Mouse (Mus musculus): Measurements from ENCODE around the gene Ada. TPM values are rescaled to one million over a fixed set of nuclear protein-coding genes. Genes with fewer than 3 reads are reported as not detected.

The Ada gene
- polyA plus RNA-seq, 1 experiment from 2014 or later: 5.5 TPM

DNA sequence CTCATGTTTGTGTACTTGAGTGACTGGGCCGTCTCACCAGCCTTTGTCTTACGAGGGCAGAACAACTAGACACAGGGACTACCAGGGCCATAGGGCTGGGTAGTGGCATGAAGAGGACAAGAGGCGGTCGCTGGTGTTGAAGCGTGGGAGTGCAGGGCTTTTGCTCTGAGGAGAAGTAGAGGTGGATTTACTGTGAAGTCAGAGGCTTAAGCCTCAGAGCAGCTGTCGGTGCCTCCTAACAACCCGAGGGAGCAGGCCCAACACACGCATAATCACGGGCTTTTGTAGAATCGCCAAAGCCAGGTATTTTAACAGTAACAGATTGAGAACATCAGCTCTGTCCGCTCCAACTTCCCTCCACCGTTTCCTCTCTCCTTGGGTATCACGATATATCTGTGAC, 26.6 kb upstream of the Ada start:
- Histone ChIP-seq H3K36me3 (ENCODE audit: control insufficient read depth, insufficient read depth, low read length) (no peaks in the 10 kb centered on the region), H3K4me3 (ENCODE audit: low read depth, low read length) (no peak overlapping the region), H3K27me3 (replicated peaks; ENCODE audit: control insufficient read depth, insufficient read depth, low read length) (no peaks in the 10 kb centered on the region), H3K27ac (ENCODE audit: low read depth, low read length) (no peak overlapping the region), H3K4me2 (ENCODE audit: low read length) (no peak overlapping the region), H3K9me3 (replicated peaks; ENCODE audit: control insufficient read depth, low read length) (no peaks in the 10 kb centered on the region), H3K9ac (ENCODE audit: low read length) (no peak overlapping the region), H3K4me1 (ENCODE audit: control insufficient read depth, insufficient read depth, low read length) (no peaks in the 10 kb centered on the region)
- no peak for ATAC-seq
- WGBS: 6% methylated on average over 13 of the region's 13 CpGs
- DNase-seq (ENCODE audit: low spot score): no peak

DNA sequence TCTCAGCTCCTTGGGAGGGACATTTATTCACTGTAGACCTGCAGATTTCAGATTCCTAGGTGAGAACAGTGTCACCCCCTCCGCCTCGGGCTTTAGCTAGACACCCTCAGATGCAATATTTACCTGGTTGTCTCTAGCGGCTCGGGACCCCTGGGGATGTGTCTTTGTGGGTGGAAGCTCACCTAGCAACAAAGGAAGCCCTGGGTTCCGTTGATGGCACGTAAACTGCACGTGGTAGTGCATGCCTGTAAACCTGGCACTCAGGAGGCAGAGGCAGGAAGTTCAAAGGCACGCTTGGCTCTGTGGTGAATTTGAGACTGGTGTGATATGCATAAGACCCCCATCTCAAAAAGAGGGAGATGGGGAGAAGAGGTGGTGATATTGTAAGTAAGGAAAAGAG, 20.7 kb upstream of the Ada start:
- WGBS: 86% methylated on average over 8 of the region's 8 CpGs
- no peaks in the 10 kb centered on the region for H3K27me3 ChIP-seq (replicated peaks; ENCODE audit: control insufficient read depth, insufficient read depth, low read length)

DNA sequence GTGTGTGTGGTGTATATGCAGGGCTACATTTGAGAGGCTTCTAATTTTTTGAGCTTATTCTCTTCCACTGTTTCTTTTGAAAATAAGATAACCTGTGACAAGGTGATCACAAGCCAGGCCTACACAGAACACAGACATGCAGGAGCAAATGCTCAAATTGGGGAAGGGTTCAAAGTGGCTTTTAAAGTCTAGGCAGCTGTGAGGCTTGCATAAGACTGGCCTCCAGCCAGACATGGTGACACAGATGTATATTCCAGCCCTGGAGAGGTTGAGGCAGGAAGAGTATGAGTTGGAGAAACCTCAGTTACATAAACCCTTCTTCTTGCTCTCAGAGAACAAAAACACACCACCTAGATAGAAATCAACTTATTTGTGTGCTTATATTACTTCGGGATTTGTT, 16.9 kb upstream of the Ada start:
- ATAC-seq: no peak
- WGBS: 79% methylated on average over 1 of the region's 1 CpGs
- Histone ChIP-seq H3K9ac (ENCODE audit: low read length) (no peak overlapping the region), H3K9me3 (replicated peaks; ENCODE audit: control insufficient read depth, low read length) (no peaks in the 10 kb centered on the region), H3K4me1 (ENCODE audit: control insufficient read depth, insufficient read depth, low read length) (no peaks in the 10 kb centered on the region), H3K27me3 (replicated peaks; ENCODE audit: control insufficient read depth, insufficient read depth, low read length) (no peaks in the 10 kb centered on the region), H3K4me2 (ENCODE audit: low read length) (no peak overlapping the region), H3K4me3 (ENCODE audit: low read depth, low read length) (no peak overlapping the region), H3K36me3 (ENCODE audit: control insufficient read depth, insufficient read depth, low read length) (no peaks in the 10 kb centered on the region), H3K27ac (ENCODE audit: low read depth, low read length) (no peak overlapping the region)
- DNase-seq (ENCODE audit: low spot score): no peak

More for the DNA sequence above, 20.7 kb upstream of the Ada start:
- DNase-seq (ENCODE audit: low spot score): no peak
- Histone ChIP-seq H3K9ac (ENCODE audit: low read length) (no peak overlapping the region), H3K9me3 (replicated peaks; ENCODE audit: control insufficient read depth, low read length) (no peaks in the 10 kb centered on the region), H3K4me2 (ENCODE audit: low read length) (no peak overlapping the region), H3K27ac (ENCODE audit: low read depth, low read length) (no peak overlapping the region), H3K36me3 (ENCODE audit: control insufficient read depth, insufficient read depth, low read length) (no peaks in the 10 kb centered on the region), H3K4me1 (ENCODE audit: control insufficient read depth, insufficient read depth, low read length) (no peaks in the 10 kb centered on the region), H3K4me3 (ENCODE audit: low read depth, low read length) (no peak overlapping the region)
- no peak for ATAC-seq

DNA sequence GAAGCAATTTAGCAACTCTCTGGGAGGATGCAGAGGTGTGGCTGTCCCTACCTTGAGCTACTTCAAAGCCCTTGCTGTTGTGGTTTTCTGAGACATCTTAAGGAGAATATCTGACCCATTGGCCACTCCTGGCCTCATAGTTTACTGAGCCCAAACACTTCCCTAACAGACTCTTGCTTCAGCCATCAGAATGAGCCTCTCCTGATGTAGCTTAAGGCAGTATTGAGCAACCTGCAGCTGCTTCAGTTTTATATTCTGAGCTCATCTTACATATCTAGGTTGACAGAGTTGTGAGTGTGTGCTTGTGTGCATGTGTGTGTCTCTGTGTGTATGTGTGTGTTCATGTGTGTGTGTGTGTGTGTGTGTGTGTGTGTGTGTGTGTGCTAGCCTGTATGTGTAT, 16.2 kb upstream of the Ada start:
- H3K4me3 ChIP-seq (ENCODE audit: low read depth, low read length): no peak overlapping the region
- DNase-seq (ENCODE audit: low spot score) (no peak), ATAC-seq (no peak)
- no peaks in the 10 kb centered on the region for H3K36me3 ChIP-seq (ENCODE audit: control insufficient read depth, insufficient read depth, low read length)
- no peak overlapping the region for H3K4me2 ChIP-seq (ENCODE audit: low read length)
- no peak overlapping the region for H3K9ac ChIP-seq (ENCODE audit: low read length)
- H3K4me1 ChIP-seq (ENCODE audit: control insufficient read depth, insufficient read depth, low read length): no peaks in the 10 kb centered on the region
- H3K27me3 ChIP-seq (replicated peaks; ENCODE audit: control insufficient read depth, insufficient read depth, low read length): no peaks in the 10 kb centered on the region
- H3K9me3 ChIP-seq (replicated peaks; ENCODE audit: control insufficient read depth, low read length): no peaks in the 10 kb centered on the region
- H3K27ac ChIP-seq (ENCODE audit: low read depth, low read length): no peak overlapping the region

DNA sequence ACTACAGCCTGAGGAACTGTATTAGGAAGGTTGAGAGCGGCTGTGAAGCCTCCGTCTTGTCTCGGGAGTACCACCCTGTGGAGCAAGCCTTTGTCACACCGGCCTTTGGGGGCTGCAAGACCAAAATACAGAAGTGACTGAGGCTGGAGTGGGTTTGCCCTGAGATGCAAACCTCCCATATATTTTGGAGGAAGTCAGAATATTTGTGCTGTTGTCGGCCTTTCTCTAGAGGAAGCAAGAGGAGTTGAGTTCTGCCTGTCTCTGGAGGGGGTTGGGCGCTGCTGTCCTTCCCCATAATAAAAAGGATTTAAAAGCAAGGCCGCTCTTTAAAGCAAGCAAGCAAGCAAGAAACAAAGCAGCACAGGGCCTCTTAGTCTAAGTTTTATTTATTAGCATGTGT, 11.4 kb upstream of the Ada start:
- 87% methylated on average over 7 of the region's 7 CpGs for WGBS
- H3K4me2 ChIP-seq (ENCODE audit: low read length): no peak overlapping the region
- no peaks in the 10 kb centered on the region for H3K9me3 ChIP-seq (replicated peaks; ENCODE audit: control insufficient read depth, low read length)
- no peak overlapping the region for H3K27ac ChIP-seq (ENCODE audit: low read depth, low read length)
- ATAC-seq: no peak
- no peak for DNase-seq (ENCODE audit: low spot score)
- H3K4me3 ChIP-seq (ENCODE audit: low read depth, low read length): no peak overlapping the region
- no peaks in the 10 kb centered on the region for H3K36me3 ChIP-seq (ENCODE audit: control insufficient read depth, insufficient read depth, low read length)
- no peak overlapping the region for H3K9ac ChIP-seq (ENCODE audit: low read length)
- no peaks in the 10 kb centered on the region for H3K27me3 ChIP-seq (replicated peaks; ENCODE audit: control insufficient read depth, insufficient read depth, low read length)
- no peaks in the 10 kb centered on the region for H3K4me1 ChIP-seq (ENCODE audit: control insufficient read depth, insufficient read depth, low read length)

DNA sequence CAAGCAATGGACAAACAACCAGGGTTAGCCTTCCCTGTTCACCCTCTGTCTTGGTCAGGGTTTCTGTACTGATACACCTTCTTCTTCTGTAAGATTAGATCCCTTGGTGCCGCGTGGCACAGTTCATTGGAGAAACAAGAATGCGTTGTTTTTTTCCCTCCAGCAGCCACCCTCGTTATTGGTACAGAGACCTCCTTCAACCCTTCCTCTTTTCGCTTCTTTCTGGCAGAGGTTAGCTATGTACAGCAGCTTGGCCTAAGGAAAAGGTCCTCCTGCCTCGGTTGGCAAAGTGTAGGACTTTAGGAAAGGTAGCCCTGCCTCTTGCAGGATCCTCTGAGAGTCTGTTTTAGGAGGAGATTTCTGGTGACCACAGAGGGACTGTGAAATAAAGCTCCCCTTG, 10.6 kb upstream of the Ada start:
- Histone ChIP-seq H3K4me2 (ENCODE audit: low read length) (no peak overlapping the region), H3K9me3 (replicated peaks; ENCODE audit: control insufficient read depth, low read length) (no peaks in the 10 kb centered on the region), H3K27ac (ENCODE audit: low read depth, low read length) (no peak overlapping the region), H3K27me3 (replicated peaks; ENCODE audit: control insufficient read depth, insufficient read depth, low read length) (no peaks in the 10 kb centered on the region), H3K4me1 (ENCODE audit: control insufficient read depth, insufficient read depth, low read length) (no peaks in the 10 kb centered on the region), H3K36me3 (ENCODE audit: control insufficient read depth, insufficient read depth, low read length) (no peaks in the 10 kb centered on the region), H3K4me3 (ENCODE audit: low read depth, low read length) (no peak overlapping the region), H3K9ac (ENCODE audit: low read length) (no peak overlapping the region)
- 75% methylated on average over 6 of the region's 6 CpGs for WGBS
- ATAC-seq (no peak), DNase-seq (ENCODE audit: low spot score) (no peak)

DNA sequence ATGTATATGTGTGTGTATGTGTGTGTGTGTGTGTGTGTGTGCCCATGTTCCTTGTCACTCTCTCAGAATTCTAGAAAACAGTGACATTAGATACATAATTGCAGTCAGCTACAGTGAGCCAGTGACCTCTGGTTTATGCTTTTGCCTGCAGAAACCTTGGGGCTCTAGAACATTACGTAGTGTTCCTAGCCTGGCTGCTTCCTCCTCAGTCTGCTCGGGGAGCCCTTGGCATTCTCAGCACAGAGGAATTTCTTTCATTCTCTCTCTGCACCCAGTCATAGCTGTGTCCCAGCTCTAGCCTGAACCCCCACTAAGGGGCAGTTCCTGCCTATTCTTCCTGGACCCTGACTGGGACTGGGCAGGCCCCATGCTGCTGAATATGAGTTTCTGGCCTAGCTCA, 8.1 kb upstream of the Ada start:
- Histone ChIP-seq H3K4me1 (ENCODE audit: control insufficient read depth, insufficient read depth, low read length) (no peaks in the 10 kb centered on the region), H3K4me2 (ENCODE audit: low read length) (no peak overlapping the region), H3K27ac (ENCODE audit: low read depth, low read length) (no peak overlapping the region), H3K36me3 (ENCODE audit: control insufficient read depth, insufficient read depth, low read length) (no peaks in the 10 kb centered on the region), H3K27me3 (replicated peaks; ENCODE audit: control insufficient read depth, insufficient read depth, low read length) (no peaks in the 10 kb centered on the region), H3K4me3 (ENCODE audit: low read depth, low read length) (no peak overlapping the region), H3K9ac (ENCODE audit: low read length) (no peak overlapping the region), H3K9me3 (replicated peaks; ENCODE audit: control insufficient read depth, low read length) (no peaks in the 10 kb centered on the region)
- WGBS: 74% methylated on average over 2 of the region's 2 CpGs
- DNase-seq (ENCODE audit: low spot score): no peak
- no peak for ATAC-seq

DNA sequence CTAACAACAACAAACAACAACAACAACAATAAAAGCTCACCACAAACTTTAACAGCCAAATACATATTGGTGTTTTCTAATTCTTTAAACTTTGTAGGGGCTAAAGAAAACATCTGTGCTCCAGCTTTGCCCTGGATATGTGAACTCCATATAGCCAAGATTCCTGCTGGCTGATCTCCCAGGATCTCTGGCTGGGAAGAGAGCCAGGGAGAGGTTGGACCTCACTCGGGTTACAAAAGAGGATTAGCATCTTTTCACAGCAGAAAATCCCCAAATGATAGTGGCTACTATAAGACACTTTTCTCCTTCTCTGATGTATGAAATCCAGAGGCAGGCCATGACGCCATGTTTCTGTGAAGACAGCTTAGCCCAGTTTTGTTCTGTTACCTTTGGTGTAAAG, 6.7 kb upstream of the Ada start:
- no peak overlapping the region for H3K9ac ChIP-seq (ENCODE audit: low read length)
- H3K36me3 ChIP-seq (ENCODE audit: control insufficient read depth, insufficient read depth, low read length): no peaks in the 10 kb centered on the region
- no peaks in the 10 kb centered on the region for H3K4me1 ChIP-seq (ENCODE audit: control insufficient read depth, insufficient read depth, low read length)
- H3K27ac ChIP-seq (ENCODE audit: low read depth, low read length): no peak overlapping the region
- DNase-seq (ENCODE audit: low spot score): peak; percentile 42
- H3K4me2 ChIP-seq (ENCODE audit: low read length): no peak overlapping the region
- H3K4me3 ChIP-seq (ENCODE audit: low read depth, low read length): no peak overlapping the region
- H3K9me3 ChIP-seq (replicated peaks; ENCODE audit: control insufficient read depth, low read length): no peaks in the 10 kb centered on the region
- no peak for ATAC-seq
- H3K27me3 ChIP-seq (replicated peaks; ENCODE audit: control insufficient read depth, insufficient read depth, low read length): no peaks in the 10 kb centered on the region
- WGBS: 16% methylated on average over 2 of the region's 2 CpGs

DNA sequence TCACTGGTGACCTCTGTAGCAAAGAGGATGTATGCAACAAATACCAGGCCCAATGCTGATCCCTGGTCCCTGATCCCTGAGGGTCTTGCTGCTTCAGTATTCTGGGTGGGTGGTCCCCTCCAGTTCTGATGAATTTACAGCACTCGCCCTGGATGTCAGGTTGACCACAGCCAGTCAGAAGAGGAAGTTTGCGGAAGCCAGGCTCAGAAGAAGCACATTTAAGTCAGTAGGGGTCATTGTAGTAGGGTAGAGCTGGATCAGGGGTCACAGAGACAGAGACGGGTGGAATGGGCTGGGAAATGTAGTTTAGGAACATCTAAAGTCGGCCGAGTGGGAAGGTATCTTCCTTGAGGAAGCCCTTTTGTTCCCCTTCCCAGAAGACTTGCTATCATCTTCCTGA, 4.2 kb upstream of the Ada start:
- 88% methylated on average over 5 of the region's 5 CpGs for WGBS
- H3K4me1 ChIP-seq (ENCODE audit: control insufficient read depth, insufficient read depth, low read length): peaks cover 6% of the 10 kb centered on the region; the same call in 1 of the 2 replicates
- H3K36me3 ChIP-seq (ENCODE audit: control insufficient read depth, insufficient read depth, low read length): no peaks in the 10 kb centered on the region
- no peak overlapping the region for H3K9ac ChIP-seq (ENCODE audit: low read length)
- H3K27ac ChIP-seq (ENCODE audit: low read depth, low read length): no peak overlapping the region
- no peaks in the 10 kb centered on the region for H3K9me3 ChIP-seq (replicated peaks; ENCODE audit: control insufficient read depth, low read length)
- H3K4me3 ChIP-seq (ENCODE audit: low read depth, low read length): no peak overlapping the region
- DNase-seq (ENCODE audit: low spot score) (no peak), ATAC-seq (no peak)
- no peak overlapping the region for H3K4me2 ChIP-seq (ENCODE audit: low read length)
- no peaks in the 10 kb centered on the region for H3K27me3 ChIP-seq (replicated peaks; ENCODE audit: control insufficient read depth, insufficient read depth, low read length)

All from forebrain, embryonic 14.5 days (tissue).